Mouse (Mus musculus) adrenal gland, adult 2 months (tissue): ENCODE data around the gene Hoxb9. TPM values are rescaled to one million over a fixed set of nuclear protein-coding genes. Genes with fewer than 3 reads are reported as not detected.
A peak's percentile ranks its signal among the peaks of the same experiment; 100 is the strongest.

ENCODE experiments used
- DNase-seq: peaks from one replicate; pipeline ENCODE4 v3.0.0; 2021
- polyA plus RNA-seq: library from polyadenylated mRNA; depleted of rRNA; stranded (reverse); fragments of >200 nt; gene quantifications from 2 replicates; pipeline ENCODE4 v1.2.3, GENCODE M21; 2012
- total RNA-seq, 2 experiments: library from RNA; stranded (reverse); gene quantifications; 2 replicates each; pipeline ENCODE4 v1.2.3; 2021

Gene Hoxb9
- total and polyA plus RNA-seq, 3 experiments = 180 to 377 (median 183) TPM

GRCm38 (mm10) chr11:96267021-96267920 is 4.0 kb upstream of the Hoxb9 start:
- DNase-seq = no peak

- DNase-seq = no peak
Observed at GRCm38 (mm10) chr11:96268031-96268745, 3.1 kb upstream of the Hoxb9 start.

- peak; percentile 94 for DNase-seq
Observed at GRCm38 (mm10) chr11:96269869-96270268, 1.4 kb upstream of the Hoxb9 start.

GRCm38 (mm10) chr11:96271541-96272011 is 319 bp downstream of the Hoxb9 start:
- peak; percentile 86 for DNase-seq

- peak; percentile 76 for DNase-seq
Observed at GRCm38 (mm10) chr11:96272024-96272921, 1.0 kb downstream of the Hoxb9 start.

GRCm38 (mm10) chr11:96274428-96274827 is 3.2 kb downstream of the Hoxb9 start:
- DNase-seq = peak; percentile 59

- peak; percentile 81 for DNase-seq
Observed at GRCm38 (mm10) chr11:96275896-96276295, 4.6 kb downstream of the Hoxb9 start.

GRCm38 (mm10) chr11:96277151-96278044 is 6.1 kb downstream of the Hoxb9 start:
- peak; percentile 76 for DNase-seq

GRCm38 (mm10) chr11:96278324-96278723 is 7.1 kb downstream of the Hoxb9 start:
- peak; percentile 52 for DNase-seq

- peak; percentile 94 for DNase-seq
Observed at GRCm38 (mm10) chr11:96278773-96279172, 7.5 kb downstream of the Hoxb9 start.

- DNase-seq = peak; percentile 79
Observed at GRCm38 (mm10) chr11:96279421-96280233, 8.4 kb downstream of the Hoxb9 start.

GRCm38 (mm10) chr11:96280399-96281378 is 9.4 kb downstream of the Hoxb9 start:
- DNase-seq = peak; percentile 68

- DNase-seq = peak; percentile 62
Observed at GRCm38 (mm10) chr11:96281396-96281795, 10.1 kb downstream of the Hoxb9 start.

GRCm38 (mm10) chr11:96281855-96282570 is 10.8 kb downstream of the Hoxb9 start, which contains the start of gene Hoxb8:
TSS of gene Hoxb8 (plus strand) at chr11:96281905.
- DNase-seq = peak; percentile 72

GRCm38 (mm10) chr11:96282795-96283430 is 11.7 kb downstream of the Hoxb9 start:
- DNase-seq = no peak

GRCm38 (mm10) chr11:96284041-96284749 is 12.9 kb downstream of the Hoxb9 start:
- DNase-seq = peak; percentile 78
